Comparison of ENCODE assay signal across 24 mouse cellular contexts in genomic region chr12:50588137-50588761, GRCm38 (mm10).
A peak's percentile ranks its signal among the peaks of the same experiment; 100 is the strongest.
DNase-seq lines count a peak whose midpoint lies in the region; ATAC-seq and TF ChIP-seq lines count a peak whose summit lies in the region.
"Had no signal": no experiment of that assay in that cellular context is flagged by ENCODE, and none has a peak within 500 bp of the region (broad histone marks: within the 10 kb centered on the region; RNA-seq: fewer than 3 reads in every experiment).

No protein-coding gene starts in this region.

- H3K36me3 ChIP-seq in lung, embryonic 14.5 days (ENCODE audit: insufficient read depth): no peaks in the 10 kb centered on the region
- no peaks in the 10 kb centered on the region for H3K36me3 ChIP-seq in embryonic facial prominence, embryonic 14.5 days (ENCODE audit: control insufficient read depth, insufficient read depth, low read length)
- H3K36me3 ChIP-seq in intestine, postnatal 0 days (ENCODE audit: control insufficient read depth, insufficient read depth): no peaks in the 10 kb centered on the region
- H3K36me3 ChIP-seq: forebrain, embryonic 10.5 days; G1E; hindbrain, embryonic 12.5 days; hindbrain, embryonic 15.5 days had no signal

- H3K9me3 ChIP-seq in lung, embryonic 14.5 days (ENCODE audit: low read depth, low read length): no peaks in the 10 kb centered on the region
- no peaks in the 10 kb centered on the region for H3K9me3 ChIP-seq in embryonic facial prominence, embryonic 14.5 days (ENCODE audit: control insufficient read depth, low read length)
- H3K9me3 ChIP-seq in intestine, postnatal 0 days (ENCODE audit: control insufficient read depth): no peaks in the 10 kb centered on the region
- H3K9me3 ChIP-seq: forebrain, embryonic 10.5 days; forebrain, embryonic 13.5 days; G1E; hindbrain, embryonic 12.5 days; hindbrain, embryonic 15.5 days had no signal

- ATAC-seq in lung, embryonic 14.5 days (ENCODE audit: insufficient read depth): peak; percentile 69; the same call in 1 of the 2 replicates
- ATAC-seq in embryonic facial prominence, embryonic 14.5 days (ENCODE audit: low read depth): peak; percentile 98
- no peak for ATAC-seq in intestine, postnatal 0 days
- ATAC-seq: forebrain, embryonic 13.5 days; forebrain, embryonic 16.5 days had no signal

- WGBS in lung, embryonic 14.5 days: 55% methylated on average over 6 of the region's 6 CpGs
- WGBS in embryonic facial prominence, embryonic 14.5 days: 78% methylated on average over 6 of the region's 6 CpGs
- WGBS in intestine, postnatal 0 days: 57% methylated on average over 6 of the region's 6 CpGs

- peak; percentile 8 for DNase-seq in lung, embryonic 14.5 days
- DNase-seq in lung, postnatal 14 days: no peak
- peak; percentile 29 for DNase-seq in Muller cell, postnatal 12 days (ENCODE audit: inconsistent ontology term)
- peak; percentile 51 for DNase-seq in embryonic facial prominence, embryonic 14.5 days (ENCODE audit: low spot score)
- no peak for DNase-seq in right cerebral cortex, postnatal 25 days
- DNase-seq: adrenal gland, adult 8-10 months; adrenal gland, postnatal 25 days; B cell, adult 2 months; cerebellum, adult 11-12 months; cerebellum, adult 8-10 months; cerebellum, postnatal 10 days; cerebellum, postnatal 36 days; embryo, embryonic 11 days; gastrocnemius, postnatal 14 days; heart, adult 11 months had no signal

- no peak overlapping the region for H3K4me2 ChIP-seq in lung, embryonic 14.5 days
- no peak overlapping the region for H3K4me2 ChIP-seq in embryonic facial prominence, embryonic 14.5 days (ENCODE audit: low read depth, low read length)
- no peak overlapping the region for H3K4me2 ChIP-seq in intestine, postnatal 0 days (replicated peaks; ENCODE audit: low read depth)
- H3K4me2 ChIP-seq: forebrain, embryonic 13.5 days; heart, embryonic 11.5 days; hindbrain, embryonic 12.5 days; hindbrain, embryonic 15.5 days had no signal

- TF ChIP-seq CTCF in lung, embryonic 14.5 days (IDR thresholded peaks at IDR 0.05; ENCODE audit: low read depth): no peak
- no peak for TF ChIP-seq CTCF in intestine, postnatal 0 days (IDR thresholded peaks at IDR 0.05; ENCODE audit: low read depth)

- no peaks in the 10 kb centered on the region for H3K4me1 ChIP-seq in lung, embryonic 14.5 days (ENCODE audit: insufficient read depth)
- H3K4me1 ChIP-seq in embryonic facial prominence, embryonic 14.5 days (ENCODE audit: control insufficient read depth, insufficient read depth, low read length): no peaks in the 10 kb centered on the region
- no peaks in the 10 kb centered on the region for H3K4me1 ChIP-seq in intestine, postnatal 0 days (replicated peaks; ENCODE audit: control insufficient read depth, insufficient read depth, low read length)
- H3K4me1 ChIP-seq: forebrain, embryonic 10.5 days; forebrain, embryonic 13.5 days; hindbrain, embryonic 12.5 days; hindbrain, embryonic 15.5 days had no signal

- H3K27me3 ChIP-seq in lung, embryonic 14.5 days (ENCODE audit: insufficient read depth, low read length): no peaks in the 10 kb centered on the region
- no peaks in the 10 kb centered on the region for H3K27me3 ChIP-seq in embryonic facial prominence, embryonic 14.5 days (replicated peaks; ENCODE audit: control insufficient read depth, insufficient read depth, low read length)
- no peaks in the 10 kb centered on the region for H3K27me3 ChIP-seq in intestine, postnatal 0 days (replicated peaks; ENCODE audit: control insufficient read depth, insufficient read depth, low read length)
- H3K27me3 ChIP-seq: CH12.LX; forebrain, embryonic 13.5 days; hindbrain, embryonic 12.5 days; hindbrain, embryonic 15.5 days had no signal

- H3K27ac ChIP-seq in lung, embryonic 14.5 days (ENCODE audit: low read depth): no peak overlapping the region
- H3K27ac ChIP-seq in embryonic facial prominence, embryonic 14.5 days (replicated peaks; ENCODE audit: low read depth, low read length): no peak overlapping the region
- no peak overlapping the region for H3K27ac ChIP-seq in intestine, postnatal 0 days (ENCODE audit: low read depth, low read length)
- H3K27ac ChIP-seq: forebrain, embryonic 10.5 days; forebrain, embryonic 13.5 days; hindbrain, embryonic 12.5 days; hindbrain, embryonic 15.5 days had no signal

- H3K4me3 ChIP-seq in lung, embryonic 14.5 days (ENCODE audit: low read depth, low read length): no peak overlapping the region
- H3K4me3 ChIP-seq in embryonic facial prominence, embryonic 14.5 days (ENCODE audit: low read depth, low read length): no peak overlapping the region
- H3K4me3 ChIP-seq in intestine, postnatal 0 days (ENCODE audit: low read depth, low read length): no peak overlapping the region
- H3K4me3 ChIP-seq: forebrain, embryonic 10.5 days; forebrain, embryonic 13.5 days; hindbrain, embryonic 12.5 days; hindbrain, embryonic 15.5 days had no signal

- H3K9ac ChIP-seq in lung, embryonic 14.5 days: no peak overlapping the region
- H3K9ac ChIP-seq in embryonic facial prominence, embryonic 14.5 days (ENCODE audit: low read depth, low read length): no peak overlapping the region
- no peak overlapping the region for H3K9ac ChIP-seq in intestine, postnatal 0 days (ENCODE audit: low read depth, low read length)
- H3K9ac ChIP-seq: forebrain, embryonic 13.5 days; hindbrain, embryonic 12.5 days; hindbrain, embryonic 15.5 days had no signal

Comparison
In these comparisons a context has a peak if more than half of its experiments do, and no peak if none do; other contexts are left out.
1. DNase-seq: peak in lung, embryonic 14.5 days (single experiment), Muller cell, postnatal 12 days (single experiment) and embryonic facial prominence, embryonic 14.5 days (single experiment); none in lung, postnatal 14 days (single experiment) and right cerebral cortex, postnatal 25 days (single experiment).